Mouse (Mus musculus) heart, embryonic 16.5 days (tissue): ENCODE data around the gene Hbb-bh2. TPM values are rescaled to one million over a fixed set of nuclear protein-coding genes. Genes with fewer than 3 reads are reported as not detected.
"Not testable (repeated sequence)": the region's sequence is repeated elsewhere in the genome, so short reads cannot be mapped to it uniquely, and the experiment has no call there.

Source experiments
- ATAC-seq: fragments of 200-750 bp; cut with Nextera tagmentation; replicated peaks from 2 replicates; pipeline ENCODE4 v1.8.0; 2017; ENCODE audit warnings: moderate number of reproducible peaks; ENCODE audit not compliant: insufficient read depth, low FRiP score; ENCODE audit errors: extremely low read depth
- H3K27ac ChIP-seq: fragments of 300-500 bp; sonication (generic); 2 replicates; pipeline ENCODE4 v1.5.1; 2014; ENCODE audit warnings: mild to moderate bottlenecking, low read length, control low read depth, moderate library complexity
- H3K27me3 ChIP-seq: fragments of 300-500 bp; sonication (generic); 2 replicates; pipeline ENCODE4 v1.6.1; 2014; ENCODE audit warnings: low read length, mixed read lengths; ENCODE audit not compliant: control insufficient read depth, insufficient read depth
- H3K36me3 ChIP-seq: fragments of 300-500 bp; sonication (generic); 2 replicates; pipeline ENCODE4 v1.6.1; 2014; ENCODE audit not compliant: control insufficient read depth, insufficient read depth
- H3K4me1 ChIP-seq: fragments of 300-500 bp; sonication (generic); 2 replicates; pipeline ENCODE4 v1.6.1; 2014; ENCODE audit warnings: low read length, mixed read lengths; ENCODE audit not compliant: control insufficient read depth, insufficient read depth
- H3K4me2 ChIP-seq: fragments of 300-500 bp; sonication (generic); 2 replicates; pipeline ENCODE4 v1.6.1; 2014; ENCODE audit warnings: low read depth, mild to moderate bottlenecking, control low read depth, low read length
- H3K4me3 ChIP-seq: fragments of 300-500 bp; sonication (generic); 2 replicates; pipeline ENCODE4 v1.5.1; 2014; ENCODE audit warnings: mild to moderate bottlenecking, control low read depth, low read length
- H3K9ac ChIP-seq: fragments of 300-500 bp; sonication (generic); 2 replicates; pipeline ENCODE4 v1.6.1; 2014; ENCODE audit warnings: low read length, control low read depth
- H3K9me3 ChIP-seq: fragments of 300-500 bp; sonication (generic); replicated peaks from 2 replicates; pipeline ENCODE4 v1.6.1; 2016; ENCODE audit warnings: low read length; ENCODE audit not compliant: control insufficient read depth
- WGBS: fragments of 180-500 bp; shearing (Covaris S2); extraction: QIAGEN DNeasy Blood & Tissue Kit; methylation state at CpG from one replicate; pipeline ENCODE4 v1.1.7; 2014; 5-methylcytosine and 5-hydroxymethylcytosine counted together
- polyA plus RNA-seq: library from polyadenylated mRNA; unstranded; fragments of >200 nt; fragmentation: Nextera tagmentation; extraction: Ambion mirVana; gene quantifications from 2 replicates; pipeline ENCODE4 v1.2.1, GENCODE M21; 2015

The Hbb-bh2 gene
- polyA plus RNA-seq, 1 experiment from 2014 or later = not detected

GRCm38 (mm10) chr7:103854669-103855068 is 14.3 kb upstream of the Hbb-bh2 start:
- no peaks in the 10 kb centered on the region for H3K4me1 ChIP-seq
- H3K27me3 ChIP-seq = no peaks in the 10 kb centered on the region
- no peak overlapping the region for H3K27ac ChIP-seq
- ATAC-seq = no peak
- no peak overlapping the region for H3K4me3 ChIP-seq
- no peaks in the 10 kb centered on the region for H3K9me3 ChIP-seq
- WGBS = 63% methylated on average over 1 of the region's 1 CpGs
- H3K9ac ChIP-seq = no peak overlapping the region
- no peak overlapping the region for H3K4me2 ChIP-seq
- H3K36me3 ChIP-seq = no peaks in the 10 kb centered on the region

GRCm38 (mm10) chr7:103853090-103853489 is 12.8 kb upstream of the Hbb-bh2 start, which contains the start of gene Hbb-y:
Gene Hbb-y, minus strand, starts transcription at chr7:103853216.
- Histone ChIP-seq H3K4me1 (no peaks in the 10 kb centered on the region), H3K36me3 (no peaks in the 10 kb centered on the region), H3K4me3 (no peak within 1 kb of the TSS), H3K9ac (no peak within 1 kb of the TSS), H3K4me2 (no peak within 1 kb of the TSS), H3K9me3 (no peaks in the 10 kb centered on the region), H3K27ac (no peak within 1 kb of the TSS), H3K27me3 (no peaks in the 10 kb centered on the region)
- WGBS = 54% methylated on average over 2 of the region's 2 CpGs
- ATAC-seq = no peak

GRCm38 (mm10) chr7:103844525-103845325 is 4.4 kb upstream of the Hbb-bh2 start:
- Histone ChIP-seq H3K27me3 (no peaks in the 10 kb centered on the region), H3K4me2 (no peak overlapping the region), H3K9me3 (no peaks in the 10 kb centered on the region), H3K36me3 (no peaks in the 10 kb centered on the region), H3K9ac (no peak overlapping the region), H3K27ac (no peak overlapping the region), H3K4me3 (no peak overlapping the region), H3K4me1 (no peaks in the 10 kb centered on the region)
- no peak for ATAC-seq
- 29% methylated on average over 1 of the region's 2 CpGs for WGBS

GRCm38 (mm10) chr7:103843034-103843433 is 2.7 kb upstream of the Hbb-bh2 start, which contains the start of gene Hbb-bh1:
Gene Hbb-bh1, minus strand, starts transcription at chr7:103843164.
- Histone ChIP-seq H3K9me3 (no peaks in the 10 kb centered on the region), H3K27me3 (no peaks in the 10 kb centered on the region), H3K4me1 (no peaks in the 10 kb centered on the region), H3K9ac (no peak within 1 kb of the TSS), H3K4me2 (no peak within 1 kb of the TSS), H3K27ac (no peak within 1 kb of the TSS), H3K4me3 (no peak within 1 kb of the TSS), H3K36me3 (no peaks in the 10 kb centered on the region)
- ATAC-seq = no peak
- 58% methylated on average over 2 of the region's 2 CpGs for WGBS

- Histone ChIP-seq H3K36me3 (no peaks in the 10 kb centered on the region), H3K9me3 (no peaks in the 10 kb centered on the region), H3K4me1 (no peaks in the 10 kb centered on the region), H3K27me3 (no peaks in the 10 kb centered on the region), H3K4me2 (no peak within 1 kb of the TSS), H3K9ac (no peak within 1 kb of the TSS), H3K4me3 (no peak within 1 kb of the TSS), H3K27ac (no peak within 1 kb of the TSS)
- no peak for ATAC-seq
- 91% methylated on average over 4 of the region's 4 CpGs for WGBS
These were observed 12.5 kb downstream of the Hbb-bh2 start, which contains the start of gene Hbb-bs for GRCm38 (mm10) chr7:103827808-103828207. Gene Hbb-bs, minus strand, starts transcription at chr7:103828096.

- H3K9me3 ChIP-seq, H3K36me3 ChIP-seq, H3K4me1 ChIP-seq, H3K4me2 ChIP-seq, ATAC-seq, H3K4me3 ChIP-seq, H3K9ac ChIP-seq, H3K27ac ChIP-seq, H3K27me3 ChIP-seq: not testable (repeated sequence)
- no CpG with 5 or more reads among the region's 2 CpGs for WGBS
These were observed 13.2 kb downstream of the Hbb-bh2 start for GRCm38 (mm10) chr7:103827139-103827538.

- H3K27me3 ChIP-seq = no peaks in the 10 kb centered on the region
- H3K36me3 ChIP-seq = no peaks in the 10 kb centered on the region
- no peak for ATAC-seq
- WGBS = 47% methylated on average over 3 of the region's 3 CpGs
- no peak overlapping the region for H3K4me3 ChIP-seq
- no peak overlapping the region for H3K9ac ChIP-seq
- no peaks in the 10 kb centered on the region for H3K9me3 ChIP-seq
- H3K4me1 ChIP-seq = no peaks in the 10 kb centered on the region
- no peak overlapping the region for H3K4me2 ChIP-seq
- no peak overlapping the region for H3K27ac ChIP-seq
These were observed 13.9 kb downstream of the Hbb-bh2 start for GRCm38 (mm10) chr7:103826255-103826887.

GRCm38 (mm10) chr7:103825536-103826254 is 14.6 kb downstream of the Hbb-bh2 start:
- ATAC-seq = no peak
- WGBS = 85% methylated on average over 3 of the region's 3 CpGs
- no peak overlapping the region for H3K9ac ChIP-seq
- H3K4me2 ChIP-seq = no peak overlapping the region
- no peaks in the 10 kb centered on the region for H3K36me3 ChIP-seq
- no peak overlapping the region for H3K27ac ChIP-seq
- no peak overlapping the region for H3K4me3 ChIP-seq
- H3K4me1 ChIP-seq = no peaks in the 10 kb centered on the region
- no peaks in the 10 kb centered on the region for H3K9me3 ChIP-seq
- H3K27me3 ChIP-seq = no peaks in the 10 kb centered on the region

GRCm38 (mm10) chr7:103824597-103824996 is 15.7 kb downstream of the Hbb-bh2 start:
- no peaks in the 10 kb centered on the region for H3K4me1 ChIP-seq
- H3K27ac ChIP-seq = no peak overlapping the region
- H3K9ac ChIP-seq = no peak overlapping the region
- no peak overlapping the region for H3K4me3 ChIP-seq
- H3K4me2 ChIP-seq = no peak overlapping the region
- H3K9me3 ChIP-seq = no peaks in the 10 kb centered on the region
- no peaks in the 10 kb centered on the region for H3K36me3 ChIP-seq
- WGBS = 79% methylated on average over 2 of the region's 2 CpGs
- no peaks in the 10 kb centered on the region for H3K27me3 ChIP-seq
- ATAC-seq = no peak
